Mouse (Mus musculus) spleen, postnatal 14 days (tissue): ENCODE results near the gene Cep104.
A peak's percentile ranks its signal among the peaks of the same experiment; 100 is the strongest.

Experiments
- DNase-seq, 2 experiments: peaks; one replicate each; pipeline ENCODE4 v3.0.0; 2021 to 2022; ENCODE audit warnings: low spot score in 2 of 2

Gene Cep104

DNA sequence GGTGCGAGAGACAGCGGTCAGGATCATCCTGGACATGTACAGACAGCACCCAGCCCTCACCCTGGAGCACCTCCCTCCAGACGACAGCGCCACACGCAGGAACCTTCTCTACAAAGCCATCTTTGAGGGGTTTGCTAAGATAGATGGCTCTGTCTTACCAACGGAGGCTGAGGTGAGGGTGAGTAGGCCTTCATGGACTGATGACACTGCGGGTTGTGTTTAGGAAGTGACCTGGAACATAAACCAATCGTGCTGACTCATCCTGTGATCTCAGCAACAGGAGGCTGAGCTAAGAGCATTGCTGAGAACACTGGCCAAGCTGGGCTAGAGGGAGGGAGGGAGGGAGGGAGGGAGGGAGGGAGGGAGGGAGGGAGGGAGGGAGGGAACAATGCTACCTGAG, 18.5 kb downstream of the Cep104 start:
- no peak for DNase-seq

DNA sequence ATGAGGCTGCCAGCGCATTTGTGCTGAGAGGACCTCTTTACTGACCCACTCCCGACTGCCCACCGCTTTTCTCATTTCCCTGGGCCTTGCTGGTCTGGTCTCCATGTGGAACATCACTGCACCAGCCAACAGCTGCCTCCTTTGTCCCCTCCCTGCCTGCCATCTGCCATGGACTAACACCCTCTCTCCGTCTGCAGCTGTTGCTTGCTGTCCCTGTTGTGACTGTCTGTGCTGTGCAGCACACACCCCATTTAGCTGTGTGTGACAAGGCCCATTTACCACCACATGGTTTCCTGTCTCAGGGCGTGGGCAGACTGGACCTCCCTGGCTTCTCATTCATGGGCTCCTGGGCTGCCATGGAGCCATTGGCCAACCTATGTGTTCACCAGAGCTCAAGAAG, 30.5 kb downstream of the Cep104 start:
- DNase-seq, result no peak

DNA sequence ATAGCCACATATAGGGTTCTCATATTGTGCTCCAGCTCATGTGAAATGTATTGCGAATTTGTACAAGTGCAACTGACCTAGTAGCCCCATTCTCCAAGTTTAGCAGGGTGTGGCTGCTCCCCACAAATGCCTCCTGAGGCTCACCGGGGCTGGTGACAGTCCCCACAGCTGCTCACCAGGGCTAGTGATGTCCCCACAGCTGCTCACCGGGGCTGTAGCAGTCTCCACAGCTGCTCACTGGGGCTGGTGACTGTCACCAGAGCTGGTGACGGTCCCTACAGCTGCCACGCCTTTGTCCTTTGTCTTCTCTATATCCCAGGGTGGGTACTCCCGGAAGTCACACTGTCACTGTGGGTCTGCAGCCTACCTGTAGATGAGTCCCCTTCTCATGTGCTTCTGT, 31.3 kb downstream of the Cep104 start:
- no peak for DNase-seq

DNA sequence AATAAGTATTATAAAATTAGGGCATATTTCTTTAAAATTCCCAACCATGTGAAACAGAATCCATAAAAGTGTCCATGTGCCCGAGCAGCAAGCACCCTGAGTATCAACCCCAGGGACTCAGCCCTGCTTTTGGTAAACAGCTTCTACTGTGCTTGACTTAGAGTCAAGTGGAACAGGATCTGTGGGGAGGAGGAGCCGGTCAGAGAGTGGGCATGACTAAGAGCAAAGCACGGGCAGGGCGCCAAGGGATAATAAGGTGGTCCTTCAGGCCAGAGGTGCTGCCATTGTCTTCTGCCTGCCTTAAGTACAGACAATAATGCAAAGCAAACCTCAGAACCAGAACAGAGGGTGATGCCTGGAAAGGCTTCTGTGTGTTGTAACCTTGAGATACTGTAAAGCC, 32.8 kb downstream of the Cep104 start:
- no peak for DNase-seq

DNA sequence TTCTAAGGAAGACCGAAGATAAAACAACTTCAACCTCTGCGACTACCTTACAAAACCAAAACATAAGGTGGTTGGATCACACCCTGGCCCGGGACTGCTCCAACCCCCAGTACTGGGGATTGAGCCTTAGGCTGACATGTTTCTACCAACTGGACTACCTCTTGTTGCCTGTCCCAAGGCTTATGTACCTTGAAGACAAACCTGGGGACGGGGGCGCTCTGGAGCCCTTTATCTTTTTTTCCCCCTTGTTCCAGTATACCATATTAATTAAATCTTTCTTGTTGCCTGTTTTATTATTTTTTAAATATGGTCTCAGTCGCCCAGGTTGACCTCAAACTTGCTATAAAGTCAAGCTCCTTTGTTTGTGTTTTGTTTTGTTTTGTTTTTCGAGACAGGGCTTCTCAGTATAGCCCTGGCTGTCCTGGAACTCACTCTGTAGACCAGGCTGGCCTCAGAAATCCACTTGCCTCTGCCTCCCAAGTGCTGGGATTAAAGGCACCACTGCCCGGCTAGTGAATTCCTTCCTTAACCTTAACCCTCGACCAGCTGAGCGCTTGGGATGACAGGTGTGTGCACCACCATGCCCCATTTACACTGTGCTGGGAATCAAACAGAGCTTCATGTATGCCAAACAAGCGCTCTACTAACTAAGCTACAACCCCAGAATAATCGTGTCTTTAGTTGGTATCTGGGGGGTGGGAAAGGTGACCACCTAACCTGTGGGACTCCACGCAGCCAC, 36.1 kb downstream of the Cep104 start:
- no peak for DNase-seq

DNA sequence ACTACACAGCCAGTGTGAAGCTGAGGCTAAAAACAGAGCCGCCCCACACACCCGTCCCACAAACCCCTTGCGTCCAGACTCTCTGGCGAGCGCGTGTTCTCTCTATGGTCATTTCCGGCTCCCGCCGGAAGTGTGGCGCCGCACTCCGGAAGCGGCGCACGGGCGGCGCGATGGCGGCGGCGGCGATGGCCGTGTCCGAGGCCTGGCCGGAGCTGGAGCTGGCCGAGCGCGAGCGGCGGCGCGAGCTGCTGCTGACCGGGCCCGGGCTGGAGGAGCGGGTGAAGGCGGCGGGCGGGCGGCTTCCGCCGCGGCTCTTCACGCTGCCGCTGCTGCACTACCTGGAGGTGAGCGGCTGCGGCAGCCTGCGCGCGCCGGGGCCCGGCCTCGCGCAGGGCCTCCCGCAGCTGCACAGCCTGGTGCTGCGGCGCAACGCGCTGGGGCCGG, 36.7 kb downstream of the Cep104 start, which contains the start of gene Lrrc47:
Gene Lrrc47, plus strand, starts transcription at position 86 of the 444 bp plus-strand sequence.
- peak; percentile 62 to 71 for DNase-seq

DNA sequence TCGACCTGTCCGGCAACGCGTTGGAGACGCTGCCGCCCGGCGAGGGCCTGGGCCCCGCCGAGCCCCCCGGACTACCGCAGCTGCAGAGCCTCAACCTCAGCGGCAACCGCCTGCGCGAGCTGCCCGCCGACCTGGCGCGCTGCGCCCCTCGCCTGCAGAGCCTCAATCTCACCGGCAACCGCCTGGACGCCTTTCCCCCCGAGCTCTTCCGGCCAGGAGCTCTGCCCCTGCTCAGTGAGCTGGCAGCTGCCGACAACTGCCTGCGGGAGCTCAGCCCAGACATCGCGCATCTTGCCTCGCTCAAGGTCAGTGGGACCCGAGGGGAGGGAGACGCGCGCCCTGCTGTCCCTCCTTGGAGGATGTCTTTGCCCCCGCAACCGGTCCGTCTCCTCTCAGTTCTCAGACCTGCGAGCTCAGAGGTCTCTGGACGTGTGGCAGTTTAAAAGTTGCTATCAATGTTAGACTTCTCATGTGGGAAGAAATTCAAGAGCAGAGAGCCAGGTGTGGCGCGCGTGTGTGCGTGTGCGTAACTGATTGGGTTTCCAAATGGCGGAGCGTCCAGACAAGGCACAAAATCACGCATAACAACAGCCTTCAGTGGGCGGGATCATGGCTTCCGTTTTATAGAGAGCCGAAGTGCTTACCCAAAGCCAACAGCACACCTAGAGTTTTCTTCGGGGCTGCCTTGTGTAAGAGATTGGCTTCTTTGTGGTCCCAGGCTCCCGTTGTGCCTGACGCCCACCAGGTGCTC, 37.3 kb downstream of the Cep104 start:
- DNase-seq, result no peak

DNA sequence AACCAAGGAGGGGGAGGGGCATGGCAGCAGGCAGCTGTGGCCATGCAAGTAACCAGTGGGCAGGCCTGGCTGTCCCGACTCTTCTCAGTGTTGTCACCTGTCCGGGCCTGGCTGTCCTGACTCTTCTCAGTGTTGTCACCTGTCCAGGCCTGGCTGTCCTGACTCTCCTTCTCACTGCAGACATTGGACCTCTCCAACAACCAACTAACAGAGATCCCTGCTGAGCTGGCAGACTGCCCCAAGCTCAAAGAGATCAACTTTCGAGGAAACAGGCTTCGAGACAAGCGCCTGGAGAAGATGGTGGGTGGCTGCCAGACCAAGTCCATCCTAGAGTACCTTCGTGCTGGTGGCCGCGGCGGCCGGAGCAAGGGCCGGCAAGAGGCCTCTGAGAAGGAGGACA, 40.5 kb downstream of the Cep104 start:
- DNase-seq, result no peak

DNA sequence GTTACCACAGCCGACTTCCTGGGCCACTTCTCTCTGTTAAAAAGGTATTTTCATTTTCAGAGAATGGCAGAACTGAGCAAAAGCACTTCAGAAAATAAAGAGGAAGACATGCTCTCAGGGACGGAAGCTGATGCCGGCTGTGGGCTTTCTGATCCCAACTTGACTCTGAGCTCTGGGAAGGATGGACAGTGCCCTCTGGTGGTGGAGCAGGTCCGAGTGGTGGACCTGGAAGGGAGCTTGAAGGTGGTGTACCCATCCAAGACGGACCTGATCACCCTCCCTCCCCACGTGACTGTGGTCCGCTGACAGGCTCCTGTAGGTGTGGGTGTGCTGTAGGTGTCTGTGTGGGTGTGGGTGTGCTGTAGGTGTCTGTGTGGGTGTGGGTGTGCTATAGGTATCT, 44.6 kb downstream of the Cep104 start:
- DNase-seq, result peak in 1 of 2 experiments; percentile 38

DNA sequence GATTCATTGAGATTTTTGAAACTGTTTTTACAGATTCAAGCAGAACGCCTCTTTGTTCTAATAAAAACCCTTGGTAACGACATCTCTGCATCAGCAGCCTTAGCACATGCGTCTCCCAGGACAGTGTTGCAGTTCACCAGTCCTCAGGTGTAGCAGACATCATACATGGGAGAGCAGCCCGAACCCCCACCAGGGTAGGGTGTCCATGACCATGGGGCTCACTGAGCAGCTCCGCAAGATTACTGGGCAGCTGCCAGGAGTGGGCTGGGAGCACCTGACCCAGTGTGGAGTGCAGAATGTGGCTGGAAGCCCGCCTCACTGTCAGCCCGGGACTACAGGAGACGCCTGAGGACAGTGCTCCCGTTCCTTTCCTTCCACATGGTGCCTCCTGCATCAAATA, 46.4 kb downstream of the Cep104 start:
- no peak for DNase-seq

DNA sequence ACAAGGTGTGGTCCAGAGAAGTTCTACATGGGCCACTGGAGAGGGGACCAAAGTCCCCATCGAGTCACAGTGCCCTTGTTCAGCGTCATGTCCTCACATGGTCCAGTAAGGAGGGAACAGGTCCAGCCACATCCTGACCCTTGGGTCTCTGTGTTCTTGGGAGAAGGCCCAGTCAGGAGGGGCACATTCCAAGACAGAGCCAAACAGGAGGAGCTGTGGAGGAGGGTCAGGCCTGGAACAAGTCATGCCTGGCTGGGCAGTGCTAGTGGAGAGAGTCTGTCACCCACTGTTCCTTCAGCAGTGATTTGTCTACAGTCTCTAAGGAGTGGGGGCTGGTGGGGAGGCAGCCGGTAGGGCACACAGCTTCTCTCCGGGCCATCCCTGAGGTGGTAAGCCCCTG, 47.4 kb downstream of the Cep104 start:
- no peak for DNase-seq

DNA sequence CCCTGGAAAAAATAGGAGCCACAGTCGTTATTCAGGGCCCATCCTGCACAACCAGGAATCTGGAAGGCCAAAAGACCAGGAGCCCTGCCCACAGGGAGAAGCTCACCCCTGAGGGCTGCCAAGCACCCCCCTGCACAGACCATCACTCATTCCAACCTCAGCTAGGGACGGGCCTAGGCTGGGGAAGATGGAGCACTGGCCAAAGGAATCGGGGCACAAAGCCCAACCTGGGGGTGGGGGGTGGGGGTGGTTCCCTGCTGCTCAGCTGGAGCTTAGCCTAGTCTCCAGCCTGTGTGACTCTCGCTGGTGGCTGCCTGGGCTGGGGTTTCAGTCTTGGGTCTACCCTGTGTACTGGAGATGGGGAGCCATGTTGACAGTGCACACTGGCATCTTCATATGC, 47.9 kb downstream of the Cep104 start:
- DNase-seq, result no peak

DNA sequence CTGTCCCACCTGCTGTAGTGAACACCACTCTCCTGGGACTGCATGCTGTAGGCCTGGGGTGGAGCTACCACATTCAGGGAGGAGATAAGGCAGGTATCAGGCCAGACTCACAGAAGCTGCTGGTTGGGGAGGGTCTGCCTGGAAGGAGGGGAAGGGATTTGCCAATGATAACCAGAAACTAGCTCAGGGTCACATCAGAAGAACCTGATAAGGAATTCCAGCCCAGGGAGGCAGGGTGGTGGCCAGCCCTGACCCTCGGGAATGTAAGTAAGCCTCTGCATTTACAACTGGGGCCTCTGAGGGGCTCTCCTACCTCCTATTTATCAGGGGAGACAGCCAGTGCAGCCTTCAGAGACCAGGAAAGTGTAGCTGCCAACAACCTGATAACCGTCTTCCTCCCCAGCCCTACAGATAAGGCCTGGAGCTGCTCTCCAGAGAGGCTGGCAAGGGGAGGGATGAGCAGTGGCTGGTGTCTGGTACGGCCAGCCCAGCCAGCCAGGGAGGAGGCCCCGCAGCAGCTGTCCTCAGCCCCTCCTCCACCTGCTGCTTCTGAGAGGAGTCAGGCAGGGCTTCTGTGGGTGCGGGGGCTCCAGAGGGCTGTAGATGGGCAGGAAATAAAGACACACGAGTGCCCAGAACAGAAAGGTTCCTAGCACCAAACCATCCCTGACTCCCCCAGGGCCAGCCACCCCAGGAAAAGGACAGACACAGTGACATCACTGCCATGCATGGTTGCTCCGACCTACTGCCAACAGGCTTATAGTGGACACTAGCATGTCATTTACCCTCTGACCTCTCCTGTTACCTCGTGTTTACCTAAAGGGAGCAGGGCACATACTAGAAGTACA, 49.0 kb downstream of the Cep104 start:
- DNase-seq, result peak; percentile 25 to 47

DNA sequence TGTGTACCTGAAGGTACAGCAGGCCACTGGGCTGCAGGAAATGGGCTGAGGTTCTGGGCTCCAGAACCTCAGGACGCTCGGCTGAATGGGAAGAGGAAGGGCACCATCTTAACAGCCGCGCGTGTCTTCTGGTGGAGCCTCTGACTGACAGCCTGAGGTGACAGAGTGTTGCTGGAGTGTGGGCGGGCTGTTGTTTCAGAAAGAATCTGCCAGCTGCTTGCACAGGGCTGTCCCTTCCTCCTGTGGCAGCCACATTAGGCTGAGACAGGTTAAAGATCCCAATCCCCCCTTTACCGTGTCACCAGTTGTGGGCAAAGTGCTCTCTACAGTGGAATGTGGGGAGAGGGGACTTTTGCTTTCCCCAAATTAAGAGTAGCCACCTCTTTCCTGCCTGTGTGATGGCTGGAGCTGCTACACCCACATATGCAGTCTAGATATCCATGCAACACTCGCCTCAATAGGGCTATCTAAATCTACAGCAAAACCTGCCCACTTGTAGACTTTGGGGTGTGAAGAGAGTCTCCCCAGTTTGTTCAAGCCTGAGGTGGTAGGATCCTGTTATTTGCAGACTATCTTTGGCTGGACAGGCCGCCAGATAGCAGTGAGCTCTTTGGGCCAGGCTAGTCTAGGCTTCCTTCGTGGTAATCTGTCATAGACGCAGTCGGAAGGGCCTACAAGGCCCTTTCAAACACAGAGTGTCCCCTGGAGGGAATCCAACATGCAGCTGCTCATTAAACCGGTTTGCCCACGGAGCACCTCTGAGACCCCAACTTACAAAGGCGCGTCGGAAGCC, 49.9 kb downstream of the Cep104 start:
- no peak for DNase-seq

DNA sequence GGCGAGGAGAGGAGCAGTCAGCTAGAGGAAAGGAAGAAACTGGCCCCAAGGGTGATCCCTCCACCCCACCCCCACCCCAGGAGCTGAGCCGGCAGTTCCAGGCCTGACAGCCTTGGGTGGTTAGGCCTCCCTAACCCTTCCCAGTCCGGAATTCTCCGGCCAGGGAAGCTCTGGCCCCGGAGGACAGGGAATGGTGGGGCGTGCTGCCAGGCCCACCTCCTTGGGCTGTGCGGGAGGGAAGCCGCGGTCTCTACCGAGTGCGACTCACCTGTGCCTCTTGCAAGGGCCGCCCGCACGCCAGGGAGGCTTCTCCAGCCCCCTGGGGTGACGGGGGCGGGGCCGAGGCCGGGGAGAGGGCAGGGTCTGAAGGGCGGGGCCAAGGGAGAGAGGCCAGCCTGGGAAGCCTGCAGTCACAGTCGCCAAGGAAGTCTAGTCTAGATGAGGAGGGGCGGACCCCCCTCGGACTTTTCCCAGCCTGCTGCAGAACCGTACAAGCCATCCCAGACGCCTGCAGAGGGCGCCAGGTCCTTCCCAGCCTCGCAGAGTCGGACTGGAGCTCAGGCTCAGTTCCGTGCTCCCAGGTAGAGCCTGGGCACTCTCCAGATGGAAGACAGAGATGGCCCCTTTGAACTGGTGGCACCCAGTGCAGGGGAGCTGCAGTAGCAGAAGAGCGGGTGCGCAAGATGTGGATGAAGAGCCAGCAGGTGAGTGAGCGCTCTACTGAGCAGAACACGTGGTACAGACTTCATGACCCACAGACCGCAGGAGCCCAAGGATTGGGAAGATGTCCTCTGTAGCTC, 50.8 kb downstream of the Cep104 start, which contains the start of gene Smim1:
Gene Smim1, minus strand, starts transcription at position 590 of the 800 bp plus-strand sequence.
- DNase-seq, result peak; percentile 44 to 51

DNA sequence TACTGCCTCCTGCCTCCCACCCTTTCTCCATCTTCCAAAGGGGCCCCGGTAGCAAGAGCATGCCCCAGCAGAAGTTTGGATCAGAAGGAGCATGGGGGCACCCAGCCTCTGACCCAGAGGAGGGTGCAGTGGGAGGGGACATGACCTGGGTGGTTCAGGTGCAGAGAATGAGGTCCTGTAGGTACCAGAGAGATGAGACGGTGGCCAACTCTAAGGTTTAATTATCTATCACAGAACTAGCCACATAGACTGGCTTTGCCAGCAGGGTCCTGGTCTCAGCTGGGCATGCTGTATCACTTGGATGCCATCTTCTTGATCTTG, 51.4 kb downstream of the Cep104 start:
- DNase-seq, result no peak

DNA sequence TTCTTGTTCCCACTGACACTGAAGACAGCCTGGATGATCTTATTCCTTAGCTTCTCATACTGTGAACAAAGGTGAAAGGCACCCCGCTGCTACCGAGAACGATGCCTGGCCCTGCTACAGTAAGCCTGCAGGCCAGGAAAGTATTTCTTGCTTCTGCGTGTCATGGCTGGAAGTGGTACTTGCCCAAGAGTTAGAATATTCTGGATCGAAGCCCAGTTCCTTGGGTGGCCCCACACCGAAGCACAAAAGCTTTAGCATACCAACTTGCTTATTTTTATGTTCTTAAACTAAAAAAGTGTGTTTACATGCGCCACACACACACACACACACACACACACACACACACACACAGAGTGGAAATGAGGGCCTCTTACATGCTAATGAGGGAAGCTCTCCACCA, 53.1 kb downstream of the Cep104 start:
- no peak for DNase-seq

DNA sequence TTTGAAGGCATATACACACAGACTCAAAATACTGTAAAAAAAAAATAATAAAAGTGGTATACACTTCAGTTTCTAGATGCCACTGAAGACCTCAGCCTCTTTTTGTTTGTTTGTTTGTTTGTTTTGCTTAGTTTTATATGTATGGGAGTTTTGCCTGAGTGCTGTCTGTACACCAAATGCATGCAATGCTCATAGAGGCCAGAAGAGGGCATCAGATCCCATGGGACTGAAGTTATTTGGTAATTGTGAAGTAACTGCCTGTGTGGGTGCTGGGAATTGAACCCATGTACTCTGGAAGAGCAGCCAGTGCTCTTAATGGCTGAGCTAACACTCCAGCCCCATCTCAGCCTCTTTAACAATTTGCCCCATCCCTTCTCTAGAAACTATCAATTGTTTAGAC, 53.7 kb downstream of the Cep104 start:
- DNase-seq, result no peak

DNA sequence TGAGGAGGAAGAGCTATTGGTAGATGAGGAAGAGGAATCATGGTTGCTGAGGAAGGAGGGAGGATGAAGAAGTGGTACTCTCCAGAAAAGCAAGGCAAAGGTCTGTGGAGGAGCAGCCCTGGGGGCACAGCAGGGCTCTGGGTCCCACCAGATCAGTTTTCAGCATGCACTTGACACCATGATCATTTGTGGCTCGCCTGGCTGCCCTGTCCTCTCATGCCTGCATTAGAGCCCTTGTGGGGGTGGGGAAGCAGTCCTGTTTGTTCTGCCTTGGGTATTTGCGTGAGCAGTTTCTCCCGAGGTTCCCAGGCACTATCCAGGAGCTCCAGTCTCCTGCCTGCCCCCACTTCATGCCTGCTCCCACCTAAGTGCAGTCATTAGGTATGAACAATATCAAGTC, 62.1 kb downstream of the Cep104 start:
- DNase-seq, result no peak

DNA sequence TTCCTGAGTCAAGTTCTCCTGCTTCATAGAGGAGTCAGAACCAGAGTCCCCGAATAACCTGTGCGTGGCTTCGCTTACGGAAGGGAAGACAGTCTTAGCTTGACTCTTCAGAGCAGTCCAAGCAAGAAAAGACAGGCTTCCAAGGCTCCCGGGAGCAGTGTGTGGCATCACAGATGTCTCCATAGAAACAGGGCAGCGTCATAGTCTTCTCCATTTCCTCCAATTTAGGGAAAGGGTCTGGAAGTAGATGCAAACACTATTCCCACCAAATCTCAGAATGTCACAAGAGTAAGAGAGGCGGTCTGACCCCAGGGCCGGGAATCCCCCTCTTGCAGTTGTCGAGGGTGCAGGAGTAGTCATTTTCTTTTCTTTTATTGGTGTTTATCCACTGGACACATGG, 67.6 kb downstream of the Cep104 start, which contains the start of gene Ccdc27:
Gene Ccdc27, minus strand, starts transcription at position 101 of the 400 bp plus-strand sequence.
- no peak for DNase-seq

DNA sequence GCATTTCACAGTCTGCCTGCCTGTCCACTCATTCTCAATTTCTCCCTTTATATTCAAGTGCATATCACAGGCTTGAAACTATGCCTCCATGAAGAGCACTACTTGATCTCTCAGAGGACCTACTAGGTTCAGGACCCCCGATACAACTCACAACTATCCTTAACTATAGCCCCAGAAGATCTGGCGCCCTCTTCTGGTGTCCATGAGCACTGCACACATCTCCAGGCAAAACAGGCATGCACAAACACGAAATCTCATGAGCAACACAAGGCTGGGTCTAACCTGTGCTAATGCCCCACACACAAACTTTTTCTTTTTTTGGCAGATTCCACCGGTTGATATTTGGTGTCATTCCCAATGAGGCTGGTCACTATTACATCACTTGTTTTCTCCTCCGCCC, 70.8 kb downstream of the Cep104 start:
- no peak for DNase-seq
